Mouse (Mus musculus): Measurements from ENCODE around the gene Ctsw. TPM values are rescaled to one million over a fixed set of nuclear protein-coding genes. Genes with fewer than 3 reads are reported as not detected.

The Ctsw gene
- polyA plus RNA-seq, 2 experiments, result 0.33 to 0.96 TPM

DNA sequence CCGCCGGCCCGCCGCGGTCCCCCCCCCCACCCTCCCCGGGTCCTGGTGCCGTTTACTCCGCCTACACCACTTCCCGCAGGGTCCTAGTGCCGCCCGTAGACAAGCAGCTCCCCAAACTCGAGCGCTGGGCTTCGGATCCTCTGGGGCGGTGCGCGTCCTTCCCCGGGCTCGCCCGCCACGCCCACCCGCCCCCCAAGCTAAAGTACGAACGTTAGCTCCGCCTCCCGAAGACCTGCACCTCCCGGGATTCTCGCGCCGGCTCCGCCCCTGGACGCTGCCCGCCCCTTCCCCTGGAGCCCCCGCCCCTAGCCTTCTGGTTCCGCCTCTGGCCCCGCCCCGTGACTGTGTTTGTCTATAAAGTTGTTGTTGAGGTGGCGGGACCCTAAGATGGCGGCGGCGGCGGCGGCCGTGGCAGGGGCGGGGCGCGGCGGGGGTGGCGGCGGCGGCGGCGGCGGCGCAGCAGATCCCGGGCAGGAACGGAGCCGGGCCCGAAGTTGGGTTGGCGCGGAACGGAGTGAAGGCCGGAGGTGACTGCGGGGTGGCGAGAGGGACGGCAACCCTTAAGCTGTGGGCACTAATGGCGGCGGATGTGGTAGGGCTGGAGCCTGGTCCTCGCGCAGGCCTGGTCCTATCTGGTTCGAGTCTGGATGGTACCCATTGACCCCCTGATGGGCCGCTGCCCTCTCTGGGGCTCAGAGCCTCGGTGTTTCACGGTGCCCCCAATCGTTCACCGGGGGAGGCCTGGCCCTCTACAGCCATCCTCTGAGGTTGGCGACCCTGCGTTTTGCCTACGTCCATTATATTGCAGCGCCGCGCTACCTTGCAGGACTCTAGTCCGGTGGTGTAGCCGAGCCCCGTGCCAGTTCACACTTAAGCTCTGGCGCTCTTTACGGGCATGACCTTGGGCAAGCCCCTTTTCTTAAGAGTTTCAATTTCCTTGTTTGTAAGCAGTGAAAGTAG, 43.2 kb downstream of the Ctsw start, which contains the start of the genes Drap1 and AI837181:
TSS of gene Drap1 (minus strand) at position 198 of the 960 bp plus-strand sequence.
TSS of gene AI837181 (plus strand) at position 363 of the 960 bp plus-strand sequence.
- Histone ChIP-seq H3K4me2 (replicated peaks; ENCODE audit: low read depth, low read length, severe bottlenecking) (peak within 1 kb of the TSS; percentile 91), H3K27ac (replicated peaks; ENCODE audit: low read depth, low read length) (peak within 1 kb of the TSS; percentile 86), H3K4me1 (ENCODE audit: control insufficient read depth, insufficient read depth, low read length) (peaks cover 19% of the 10 kb centered on the region), H3K9ac (ENCODE audit: low read depth, low read length, severe bottlenecking) (peak within 1 kb of the TSS; percentile 90), H3K27me3 (ENCODE audit: control insufficient read depth, insufficient read depth, low read length) (no peaks in the 10 kb centered on the region), H3K36me3 (ENCODE audit: control insufficient read depth, insufficient read depth, low read length) (peaks cover 55% of the 10 kb centered on the region), H3K9me3 (ENCODE audit: control insufficient read depth, low read length) (no peaks in the 10 kb centered on the region), H3K4me3 (replicated peaks; ENCODE audit: low read length) (peak within 1 kb of the TSS; percentile 91)
- peak; percentile 98 for DNase-seq (ENCODE audit: low spot score)
- WGBS, result under 1% methylated on average over 50 of the region's 87 CpGs
- ATAC-seq (ENCODE audit: low FRiP score, low read depth), result peak; percentile 93
- TF ChIP-seq POLR2A (IDR thresholded peaks at IDR 0.05; ENCODE audit: borderline replicate concordance, extremely low read depth, insufficient read depth, insufficient read length), result 0 out of 2 replicates have a peak, but pooled peaks have one; percentile 31

DNA sequence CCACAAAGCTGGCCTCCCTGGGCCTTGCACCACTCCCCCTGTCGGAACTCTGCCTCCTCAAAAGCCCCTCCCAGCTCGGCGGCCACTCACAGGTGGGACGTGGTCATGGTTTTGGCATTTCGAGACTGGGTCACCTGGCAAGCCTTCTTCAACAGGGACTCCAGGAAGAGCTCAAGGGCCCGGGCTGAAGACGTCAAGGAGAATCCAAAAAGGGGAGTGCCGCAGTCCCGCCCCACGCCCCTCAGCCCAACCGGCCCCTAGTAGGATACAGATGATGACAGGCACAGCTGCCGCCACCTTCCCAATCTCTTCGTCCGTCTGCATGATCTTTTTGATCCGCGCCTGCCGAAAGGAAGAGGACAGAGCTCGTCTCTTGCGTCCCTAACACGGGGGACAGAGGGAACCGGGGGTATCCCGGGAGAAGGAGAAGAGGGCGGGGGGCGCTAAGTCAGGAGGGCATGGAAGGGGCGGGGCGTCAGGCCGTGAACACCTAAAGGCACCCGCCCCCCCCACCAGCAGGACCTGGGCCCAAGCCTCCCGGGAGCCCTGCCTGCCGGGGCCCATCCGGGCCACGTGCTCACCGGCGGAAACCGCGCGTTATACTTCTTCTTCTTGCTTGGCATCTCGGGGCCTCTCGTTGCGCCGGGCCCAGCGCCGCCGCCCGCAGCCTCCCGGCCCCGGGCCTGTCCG, 44.1 kb downstream of the Ctsw start:
- 0% methylated on average over 24 of the region's 48 CpGs for WGBS
- peak; percentile 71 for DNase-seq (ENCODE audit: low spot score)

DNA sequence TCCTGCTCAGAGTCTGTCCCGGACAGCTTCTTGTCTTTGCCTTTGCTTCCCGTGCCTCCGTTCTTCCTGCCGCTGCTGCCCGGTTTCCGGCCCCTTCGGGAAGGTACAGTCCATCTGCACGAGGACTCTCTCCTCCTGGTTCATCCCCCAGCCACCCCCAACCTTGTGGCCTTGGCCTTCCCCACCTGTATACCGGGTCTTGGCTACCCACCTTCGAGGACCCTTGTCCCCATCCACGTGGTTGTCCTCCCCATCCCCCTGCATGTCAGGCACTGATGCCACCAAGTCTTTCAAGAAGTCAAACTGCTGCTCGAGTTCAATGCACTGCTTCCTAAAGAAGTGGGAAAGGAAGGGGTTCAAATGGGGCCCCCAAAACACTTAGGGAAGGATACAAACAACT, 44.7 kb downstream of the Ctsw start:
- no peak for TF ChIP-seq POLR2A (IDR thresholded peaks at IDR 0.05; ENCODE audit: borderline replicate concordance, extremely low read depth, insufficient read depth, insufficient read length)
- Histone ChIP-seq H3K4me2 (replicated peaks; ENCODE audit: low read depth, low read length, severe bottlenecking) (peak overlapping the region; percentile 83), H3K4me1 (ENCODE audit: control insufficient read depth, insufficient read depth, low read length) (peaks cover 19% of the 10 kb centered on the region), H3K4me3 (replicated peaks; ENCODE audit: low read length) (peak overlapping the region; percentile 91), H3K9ac (ENCODE audit: low read depth, low read length, severe bottlenecking) (peak overlapping the region; percentile 83), H3K9me3 (ENCODE audit: control insufficient read depth, low read length) (no peaks in the 10 kb centered on the region), H3K27ac (replicated peaks; ENCODE audit: low read depth, low read length) (peak overlapping the region; percentile 86), H3K27me3 (ENCODE audit: control insufficient read depth, insufficient read depth, low read length) (no peaks in the 10 kb centered on the region), H3K36me3 (ENCODE audit: control insufficient read depth, insufficient read depth, low read length) (peaks cover 57% of the 10 kb centered on the region)
- ATAC-seq (ENCODE audit: low FRiP score, low read depth), result no peak
- 61% methylated on average over 12 of the region's 12 CpGs for WGBS
- no peak for DNase-seq (ENCODE audit: low spot score)

More for the DNA sequence above, 44.1 kb downstream of the Ctsw start:
- peak overlapping the region; percentile 83 for H3K9ac ChIP-seq (ENCODE audit: low read depth, low read length, severe bottlenecking)
- peak; percentile 67 for ATAC-seq (ENCODE audit: low FRiP score, low read depth)
- peak; percentile 47; the same call in 1 of the 2 replicates for TF ChIP-seq POLR2A (IDR thresholded peaks at IDR 0.05; ENCODE audit: borderline replicate concordance, extremely low read depth, insufficient read depth, insufficient read length)
- H3K4me2 ChIP-seq (replicated peaks; ENCODE audit: low read depth, low read length, severe bottlenecking), result peak overlapping the region; percentile 83
- peak overlapping the region; percentile 86 for H3K27ac ChIP-seq (replicated peaks; ENCODE audit: low read depth, low read length)
- H3K27me3 ChIP-seq (ENCODE audit: control insufficient read depth, insufficient read depth, low read length), result no peaks in the 10 kb centered on the region
- H3K4me1 ChIP-seq (ENCODE audit: control insufficient read depth, insufficient read depth, low read length), result peaks cover 19% of the 10 kb centered on the region
- H3K36me3 ChIP-seq (ENCODE audit: control insufficient read depth, insufficient read depth, low read length), result peaks cover 57% of the 10 kb centered on the region
- H3K4me3 ChIP-seq (replicated peaks; ENCODE audit: low read length), result peak overlapping the region; percentile 91
- no peaks in the 10 kb centered on the region for H3K9me3 ChIP-seq (ENCODE audit: control insufficient read depth, low read length)

DNA sequence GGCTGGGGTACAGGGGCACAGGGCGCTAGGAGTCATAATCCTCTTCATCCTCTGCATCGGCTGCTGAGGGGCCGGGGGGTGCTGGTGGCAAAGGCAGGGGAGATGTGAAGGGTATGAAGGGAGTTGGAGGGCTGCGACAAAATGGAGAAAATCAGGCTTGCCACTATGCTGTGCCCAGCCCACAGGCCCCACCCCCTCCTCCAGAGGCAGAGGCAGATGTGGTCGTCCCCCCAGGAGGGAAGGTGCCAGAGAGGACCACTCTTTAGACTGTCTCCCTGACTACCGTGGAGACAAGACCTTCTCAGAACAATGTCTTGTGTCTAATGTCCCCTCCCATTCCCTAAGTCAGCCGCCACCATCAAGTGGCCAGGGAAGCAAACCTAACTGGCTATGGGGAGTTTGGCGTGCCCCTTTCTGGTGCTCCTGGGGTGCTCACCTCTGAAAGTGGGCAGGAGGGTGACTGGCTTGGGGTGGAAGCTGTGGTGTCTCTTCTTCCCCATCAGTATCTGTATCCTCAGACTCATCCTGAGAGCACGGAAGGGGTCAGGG, 45.3 kb downstream of the Ctsw start:
- Histone ChIP-seq H3K36me3 (ENCODE audit: control insufficient read depth, insufficient read depth, low read length) (peaks cover 58% of the 10 kb centered on the region), H3K9me3 (ENCODE audit: control insufficient read depth, low read length) (no peaks in the 10 kb centered on the region), H3K4me3 (replicated peaks; ENCODE audit: low read length) (peak overlapping the region; percentile 91; the same call in 1 of the 2 replicates), H3K27me3 (ENCODE audit: control insufficient read depth, insufficient read depth, low read length) (no peaks in the 10 kb centered on the region), H3K4me1 (ENCODE audit: control insufficient read depth, insufficient read depth, low read length) (peaks cover 19% of the 10 kb centered on the region), H3K9ac (ENCODE audit: low read depth, low read length, severe bottlenecking) (0 out of 2 replicates have a peak overlapping the region, but pooled peaks have one; percentile 83), H3K4me2 (replicated peaks; ENCODE audit: low read depth, low read length, severe bottlenecking) (peak overlapping the region; percentile 83; the same call in 1 of the 2 replicates), H3K27ac (replicated peaks; ENCODE audit: low read depth, low read length) (no peak overlapping the region)
- no peak for TF ChIP-seq POLR2A (IDR thresholded peaks at IDR 0.05; ENCODE audit: borderline replicate concordance, extremely low read depth, insufficient read depth, insufficient read length)
- WGBS, result 84% methylated on average over 9 of the region's 9 CpGs
- DNase-seq (ENCODE audit: low spot score) (no peak), ATAC-seq (ENCODE audit: low FRiP score, low read depth) (no peak)
